Mouse (Mus musculus) liver, adult 2 months (tissue): Measurements from ENCODE around the gene a. TPM values are rescaled to one million over a fixed set of nuclear protein-coding genes. Genes with fewer than 3 reads are reported as not detected.

ENCODE experiments used
- DNase-seq: peaks from one replicate; pipeline ENCODE4 v3.0.0-alpha.2; 2011; ENCODE audit warnings: low read depth, low spot score; ENCODE audit errors: extremely low read depth
- H3K27ac ChIP-seq: fragments of 200-500 bp; replicated peaks from 2 replicates; pipeline ENCODE4 v1.5.1; 2012; ENCODE audit warnings: low read depth, mild to moderate bottlenecking, control low read depth, inconsistent platforms, low read length; ENCODE audit not compliant: insufficient read depth
- H3K27me3 ChIP-seq: fragments of 200-500 bp; 2 replicates; pipeline ENCODE4 v1.6.1; 2012; ENCODE audit warnings: mild to moderate bottlenecking, moderate library complexity, low read length, inconsistent platforms; ENCODE audit not compliant: control insufficient read depth, insufficient read depth
- H3K36me3 ChIP-seq: fragments of 200-500 bp; 2 replicates; pipeline ENCODE4 v1.6.1; 2012; ENCODE audit warnings: low read length, inconsistent platforms; ENCODE audit not compliant: control insufficient read depth, insufficient read depth
- H3K4me1 ChIP-seq: fragments of 200-500 bp; 2 replicates; pipeline ENCODE4 v1.6.1; 2011; ENCODE audit warnings: low read length; ENCODE audit not compliant: control insufficient read depth, insufficient read depth
- H3K4me3 ChIP-seq: fragments of 200-500 bp; 2 replicates; pipeline ENCODE4 v1.5.1; 2011; ENCODE audit warnings: low read depth, mild to moderate bottlenecking, control low read depth, low read length, moderate library complexity; ENCODE audit not compliant: insufficient read depth
- H3K79me2 ChIP-seq: fragments of 200-500 bp; 2 replicates; pipeline ENCODE4 v1.6.1; 2012; ENCODE audit warnings: inconsistent platforms, mild to moderate bottlenecking, low read length, moderate library complexity; ENCODE audit not compliant: control insufficient read depth, insufficient read depth
- H3K9ac ChIP-seq: fragments of 200-500 bp; 2 replicates; pipeline ENCODE4 v1.6.1; 2012; ENCODE audit warnings: low read depth, mild to moderate bottlenecking, control low read depth, inconsistent platforms, low read length
- CTCF ChIP-seq: fragments of 200-500 bp; IDR thresholded peaks from 2 replicates; pipeline ENCODE4 v1.5.1; 2011; ENCODE audit warnings: low read depth, low read length, control low read depth
- POLR2A ChIP-seq: fragments of 200-500 bp; IDR thresholded peaks from 2 replicates; pipeline ENCODE4 v1.6.1; 2011; ENCODE audit warnings: low read length, control low read depth; ENCODE audit not compliant: insufficient read depth; ENCODE audit errors: extremely low read depth
- WGBS: fragments of 180-500 bp; shearing (Covaris S2); methylation state at CpG from one replicate; pipeline ENCODE4 v1.1.7; 2018; 5-methylcytosine and 5-hydroxymethylcytosine counted together
- polyA plus RNA-seq: library from polyadenylated mRNA; depleted of rRNA; stranded (reverse); fragments of >200 nt; gene quantifications from 2 replicates; pipeline ENCODE4 v1.2.3, GENCODE M21; 2012
- total RNA-seq: library from RNA; depleted of rRNA; stranded (reverse); fragments of >200 nt; gene quantifications from 2 replicates; pipeline ENCODE4 v1.2.3, GENCODE M21; 2014

a gene
- total and polyA plus RNA-seq, 2 experiments: not detected

DNA sequence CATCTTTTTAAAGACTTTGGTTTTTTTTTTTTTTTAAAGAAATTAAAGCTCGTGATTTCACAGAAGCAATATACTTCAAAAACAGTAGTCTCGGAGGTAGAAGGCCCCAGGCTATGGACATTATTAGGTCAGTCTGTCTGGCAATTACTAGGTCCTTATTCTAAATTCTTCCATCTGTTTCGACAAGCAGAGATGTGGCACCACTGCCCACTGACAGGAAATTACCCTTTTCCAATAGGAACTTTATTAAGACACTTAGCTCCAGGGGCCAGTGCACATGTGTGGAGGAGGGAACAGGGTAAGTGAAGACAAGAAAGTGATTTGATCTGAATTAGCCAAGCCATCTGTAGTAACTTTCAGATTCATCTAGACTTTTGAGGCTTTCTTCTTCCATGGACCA lies 263.5 kb downstream of the a start:
- H3K4me3 ChIP-seq: no peak overlapping the region
- H3K9ac ChIP-seq: no peak overlapping the region
- peaks cover 8% of the 10 kb centered on the region; the same call in 1 of the 2 replicates for H3K36me3 ChIP-seq
- peak overlapping the region; percentile 78 for H3K27ac ChIP-seq
- no peak for DNase-seq
- H3K4me1 ChIP-seq: peaks cover 50% of the 10 kb centered on the region
- H3K79me2 ChIP-seq: no peaks in the 10 kb centered on the region
- no peak for TF ChIP-seq CTCF
- no peak for TF ChIP-seq POLR2A
- 96% methylated on average over 3 of the region's 3 CpGs for WGBS
- H3K27me3 ChIP-seq: no peaks in the 10 kb centered on the region

DNA sequence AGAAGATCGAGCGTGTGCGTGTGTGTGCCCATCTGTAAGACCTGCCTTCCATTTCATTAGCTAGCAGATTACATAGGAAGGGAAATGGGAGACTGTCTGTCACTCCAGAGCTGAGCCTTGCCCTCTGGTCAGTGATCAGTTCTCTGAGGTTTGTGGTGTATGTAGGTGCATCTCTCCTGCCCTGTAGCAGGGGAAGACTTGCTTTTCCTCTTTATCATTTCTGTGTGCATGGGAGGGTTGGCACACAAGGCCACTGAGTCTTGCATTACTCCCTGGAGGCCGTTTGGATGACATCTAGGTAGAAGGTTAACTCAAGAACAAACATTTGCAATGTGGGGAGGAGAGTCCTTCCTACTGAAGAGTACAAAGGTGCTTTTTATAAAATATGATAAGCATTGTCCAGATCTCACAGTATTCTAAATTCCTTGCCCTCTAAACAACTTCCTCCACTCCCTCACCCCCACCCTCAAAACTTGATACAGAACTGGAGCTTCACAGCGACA lies 264.9 kb downstream of the a start:
- no peaks in the 10 kb centered on the region for H3K27me3 ChIP-seq
- H3K27ac ChIP-seq: peak overlapping the region; percentile 86
- peaks cover 15% of the 10 kb centered on the region for H3K36me3 ChIP-seq
- peak overlapping the region; percentile 45 for H3K9ac ChIP-seq
- H3K4me3 ChIP-seq: no peak overlapping the region
- TF ChIP-seq POLR2A (no peak), CTCF (no peak)
- DNase-seq: peak; percentile 94
- WGBS: 18% methylated on average over 5 of the region's 5 CpGs
- peaks cover 50% of the 10 kb centered on the region for H3K4me1 ChIP-seq
- no peaks in the 10 kb centered on the region for H3K79me2 ChIP-seq

DNA sequence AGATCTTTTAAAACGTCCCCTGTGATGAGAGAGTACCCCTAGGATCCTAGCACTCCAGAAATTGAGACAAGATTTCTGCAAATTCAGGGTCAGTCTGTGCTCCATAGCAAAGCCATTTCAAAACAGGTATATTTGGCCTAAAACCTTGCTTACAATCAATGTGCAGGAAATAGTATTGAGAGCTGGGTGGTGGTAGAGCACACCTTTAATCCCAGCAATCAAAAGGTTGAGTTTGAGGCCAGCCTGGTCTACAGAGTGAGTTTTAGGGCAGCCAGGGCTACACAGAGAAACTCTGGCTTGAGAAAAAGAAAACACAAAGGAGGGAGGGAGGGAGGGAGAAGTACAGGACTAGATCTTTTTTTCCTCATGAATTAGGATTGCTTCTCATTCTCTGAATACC lies 266.2 kb downstream of the a start:
- peaks cover 26% of the 10 kb centered on the region for H3K36me3 ChIP-seq
- H3K27me3 ChIP-seq: no peaks in the 10 kb centered on the region
- TF ChIP-seq POLR2A: no peak
- TF ChIP-seq CTCF: no peak
- peak; percentile 59 for DNase-seq
- peaks cover 50% of the 10 kb centered on the region for H3K4me1 ChIP-seq
- 26% methylated on average over 1 of the region's 1 CpGs for WGBS
- no peak overlapping the region for H3K4me3 ChIP-seq
- H3K9ac ChIP-seq: no peak overlapping the region
- H3K79me2 ChIP-seq: no peaks in the 10 kb centered on the region
- H3K27ac ChIP-seq: peak overlapping the region; percentile 86

DNA sequence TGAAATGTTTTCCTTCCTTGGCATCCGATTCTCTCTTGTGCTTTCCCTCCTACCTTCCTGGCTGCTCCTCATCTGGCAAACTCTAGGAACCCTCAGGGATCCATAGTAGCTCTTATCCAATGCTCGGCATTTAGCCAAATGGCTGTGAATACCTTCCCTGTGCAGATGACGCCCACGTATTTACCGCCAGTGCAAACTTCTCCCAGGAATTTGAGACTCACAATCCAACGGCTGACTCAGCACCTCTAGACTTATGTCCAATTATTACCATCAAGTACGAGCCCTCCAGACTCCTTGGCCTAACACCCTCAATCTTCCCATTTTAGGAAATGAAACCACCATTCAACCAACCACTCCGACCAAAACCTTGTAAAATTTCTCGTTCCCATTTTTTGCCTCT lies 279.8 kb downstream of the a start:
- TF ChIP-seq POLR2A (no peak), CTCF (no peak)
- peak overlapping the region; percentile 96 for H3K4me3 ChIP-seq
- H3K9ac ChIP-seq: peak overlapping the region; percentile 90
- H3K27ac ChIP-seq: peak overlapping the region; percentile 98
- H3K4me1 ChIP-seq: peaks cover 30% of the 10 kb centered on the region
- no peaks in the 10 kb centered on the region for H3K27me3 ChIP-seq
- WGBS: 15% methylated on average over 9 of the region's 9 CpGs
- H3K36me3 ChIP-seq: peaks cover 56% of the 10 kb centered on the region
- H3K79me2 ChIP-seq: peaks cover 33% of the 10 kb centered on the region
- DNase-seq: peak; percentile 80

DNA sequence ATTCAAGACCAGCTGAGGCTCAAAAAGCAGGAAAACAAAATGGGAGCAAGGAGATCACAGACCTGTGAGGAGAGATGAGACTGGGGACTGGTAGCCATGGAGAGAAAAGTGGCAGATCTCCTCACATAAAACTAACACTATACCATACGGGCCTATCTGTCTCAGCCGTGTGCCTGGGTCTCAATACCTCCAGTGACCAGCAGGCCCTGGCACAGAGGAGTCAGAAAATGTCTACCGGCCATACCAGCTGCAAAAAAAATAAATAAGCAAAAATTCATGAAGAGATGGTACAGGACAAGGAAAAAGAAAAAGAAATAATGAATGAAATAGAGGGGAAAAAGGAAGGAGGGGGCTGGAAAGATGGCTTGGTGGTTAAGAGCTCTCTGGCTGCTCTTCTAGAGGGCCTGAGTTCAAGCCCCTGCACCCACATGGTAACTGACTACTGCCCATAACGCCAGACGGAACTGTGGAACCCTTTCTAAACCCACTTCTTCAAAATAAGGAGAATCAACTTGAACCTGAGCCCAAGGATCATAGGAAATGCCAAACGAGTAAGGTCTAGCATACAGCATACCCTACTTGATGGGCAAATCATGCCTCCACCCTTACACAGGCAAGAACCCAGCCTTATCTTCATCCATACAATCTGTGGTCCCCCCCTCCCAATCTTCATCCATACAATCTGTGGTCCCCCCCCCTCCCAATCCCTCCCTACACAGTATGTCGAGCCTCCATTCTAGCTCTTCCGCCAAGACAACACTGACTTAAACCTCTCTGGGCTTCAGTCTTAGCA lies 281.3 kb downstream of the a start:
- WGBS: 25% methylated on average over 8 of the region's 8 CpGs
- peak overlapping the region; percentile 98 for H3K27ac ChIP-seq
- peak overlapping the region; percentile 90 for H3K9ac ChIP-seq
- H3K79me2 ChIP-seq: peaks cover 33% of the 10 kb centered on the region
- peak overlapping the region; percentile 96 for H3K4me3 ChIP-seq
- peaks cover 40% of the 10 kb centered on the region for H3K36me3 ChIP-seq
- no peaks in the 10 kb centered on the region for H3K27me3 ChIP-seq
- H3K4me1 ChIP-seq: peaks cover 23% of the 10 kb centered on the region
- DNase-seq: peak; percentile 44
- no peak; the same call in 1 of the 2 replicates for TF ChIP-seq CTCF
- no peak for TF ChIP-seq POLR2A

DNA sequence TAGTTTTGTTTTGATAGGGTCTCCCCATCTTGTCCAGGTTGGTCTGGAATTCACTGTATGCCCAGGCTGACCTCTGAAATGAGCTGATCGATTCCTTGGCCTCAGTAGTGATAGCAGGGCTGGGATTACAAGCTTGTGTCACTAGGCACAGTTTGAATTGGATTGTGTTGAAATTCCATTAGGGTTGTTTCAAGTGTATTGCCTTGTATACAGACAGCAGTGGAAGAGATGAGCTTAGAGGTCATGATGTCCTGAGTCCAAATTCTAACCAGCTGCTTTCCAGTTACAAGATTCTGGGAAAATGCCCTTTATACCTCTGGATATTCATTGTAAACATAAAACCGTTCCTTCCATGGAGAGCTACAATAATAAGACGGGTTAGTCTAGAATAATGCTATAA lies 282.1 kb downstream of the a start:
- TF ChIP-seq CTCF (no peak), POLR2A (0 out of 2 replicates have a peak, but pooled peaks have one; percentile 30)
- Histone ChIP-seq H3K27me3 (no peaks in the 10 kb centered on the region), H3K79me2 (peaks cover 33% of the 10 kb centered on the region), H3K4me1 (peaks cover 17% of the 10 kb centered on the region), H3K27ac (peak overlapping the region; percentile 98), H3K36me3 (peaks cover 32% of the 10 kb centered on the region), H3K9ac (peak overlapping the region; percentile 90), H3K4me3 (peak overlapping the region; percentile 96)
- DNase-seq: peak; percentile 99
- 6% methylated on average over 3 of the region's 3 CpGs for WGBS
